Mouse (Mus musculus): ENCODE measurements around the gene Clec1a.

GRCm38 (mm10) chr6:129425217-129425616, 26.6 kb downstream of the Clec1a start:
- peak; percentile 35 for TF ChIP-seq CTCF (IDR thresholded peaks at IDR 0.05)
- peak; percentile 96 for TF ChIP-seq EP300 (IDR thresholded peaks at IDR 0.05)
